Mouse (Mus musculus): ENCODE data around the gene Tjp1.
A peak's percentile ranks its signal among the peaks of the same experiment; 100 is the strongest.

The Tjp1 gene

DNA sequence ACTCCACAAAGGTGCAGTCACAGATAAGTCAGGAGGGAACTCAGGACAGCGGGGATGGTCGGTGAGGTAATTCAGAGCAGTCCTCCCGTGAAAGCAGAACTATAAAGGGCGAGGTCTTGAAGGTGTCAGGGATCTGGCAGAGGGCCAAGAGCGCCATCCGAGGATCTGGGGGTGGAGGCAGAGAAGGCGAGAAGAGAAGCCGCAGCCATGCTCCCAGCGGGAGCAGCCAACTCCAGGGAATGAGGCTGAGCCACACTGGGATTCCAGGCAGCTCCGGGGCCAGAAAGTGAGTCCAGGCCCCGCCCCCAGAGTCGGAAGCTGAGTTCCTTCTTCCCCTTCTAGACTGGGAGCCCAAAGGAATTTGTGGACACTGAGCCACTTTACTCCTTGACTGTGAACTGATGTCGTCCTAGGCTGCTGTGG, 41.3 kb downstream of the Tjp1 start:
- peak; percentile 52 for DNase-seq

DNA sequence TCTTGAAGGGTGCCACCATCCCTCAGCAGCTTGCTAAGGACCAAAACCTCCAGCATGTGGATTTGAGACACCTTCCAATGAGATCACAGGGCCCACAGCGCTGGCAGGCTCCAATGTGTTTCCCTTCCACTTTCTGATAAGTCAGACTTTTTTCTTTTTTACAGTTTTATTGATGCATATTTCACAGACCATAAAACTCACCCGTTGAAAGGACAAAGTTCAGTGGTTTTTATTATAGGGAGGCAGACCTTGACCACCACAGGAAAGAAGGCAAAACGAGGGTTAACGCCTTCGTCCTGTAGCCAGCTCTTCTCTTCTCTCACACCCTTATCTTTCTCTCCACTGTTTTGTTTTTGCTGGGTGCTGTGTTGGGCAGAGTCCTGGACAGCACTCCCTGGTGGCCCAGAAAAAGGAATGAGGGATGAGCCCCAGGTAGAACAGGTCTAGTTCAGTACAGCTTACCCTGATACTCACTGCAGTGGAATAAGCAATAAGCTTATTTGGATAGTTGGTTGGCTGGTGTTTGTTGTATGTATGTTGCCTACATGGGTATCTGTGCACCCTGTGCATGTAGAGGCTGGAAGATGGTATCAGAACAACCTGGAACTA, 43.3 kb downstream of the Tjp1 start:
- DNase-seq, result no peak

DNA sequence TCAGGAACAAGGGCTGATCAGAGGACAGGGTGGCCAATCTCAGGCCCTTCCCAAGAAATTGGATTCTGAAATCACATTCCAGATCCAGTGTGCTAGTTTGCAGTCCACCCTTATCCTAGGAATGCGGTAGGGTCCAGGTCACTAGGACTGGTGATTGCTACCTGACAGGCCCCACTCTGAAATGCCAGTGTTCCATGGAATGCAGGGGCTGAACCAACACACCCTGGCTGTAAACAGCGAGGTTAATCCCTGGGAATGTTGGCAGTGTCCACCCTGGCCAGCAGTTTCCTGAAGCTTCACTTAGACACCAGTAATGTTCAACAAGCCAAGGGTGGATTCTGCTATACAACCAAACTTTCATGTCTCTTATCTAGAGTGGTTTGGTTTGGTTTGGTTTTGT, 45.4 kb downstream of the Tjp1 start:
- no peak for DNase-seq

DNA sequence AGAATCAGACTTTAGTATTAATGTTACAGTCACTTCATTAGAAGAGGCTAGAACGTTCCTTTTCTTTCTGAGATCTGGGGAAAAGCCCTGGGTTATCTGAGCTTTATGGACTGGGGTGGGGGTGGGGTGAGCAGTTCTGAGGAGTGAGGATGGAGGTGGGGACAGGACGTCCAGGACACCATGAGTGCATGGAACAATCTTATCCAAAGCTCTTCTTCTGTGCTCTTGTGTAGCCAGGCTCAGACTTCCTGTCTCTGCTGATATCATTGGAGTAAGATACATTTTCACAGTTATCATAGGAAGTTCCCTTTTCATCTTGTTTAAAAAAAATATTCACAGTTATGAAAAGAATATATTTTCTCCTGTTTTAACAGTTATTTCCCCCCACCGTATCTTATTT, 55.5 kb downstream of the Tjp1 start:
- DNase-seq, result no peak

DNA sequence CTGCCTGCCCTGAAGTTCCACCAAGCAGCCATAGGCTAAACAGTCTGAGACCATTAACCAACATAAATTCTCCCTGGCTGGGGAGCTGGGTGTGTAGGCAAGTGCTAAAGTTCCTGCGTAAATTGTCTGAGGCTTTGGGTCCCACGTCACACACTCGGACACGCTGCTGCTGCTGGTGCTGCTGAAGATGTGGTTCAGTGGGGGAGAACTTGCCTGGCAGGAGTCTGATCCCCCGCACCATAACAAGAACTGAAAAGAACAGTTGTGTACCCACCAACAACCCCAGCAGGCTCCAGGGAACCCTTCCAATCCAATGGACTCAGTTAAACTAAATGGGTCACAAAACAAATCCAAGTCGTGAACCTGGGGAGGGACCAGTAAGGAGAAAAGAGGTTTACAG, 56.2 kb downstream of the Tjp1 start:
- DNase-seq, result no peak

DNA sequence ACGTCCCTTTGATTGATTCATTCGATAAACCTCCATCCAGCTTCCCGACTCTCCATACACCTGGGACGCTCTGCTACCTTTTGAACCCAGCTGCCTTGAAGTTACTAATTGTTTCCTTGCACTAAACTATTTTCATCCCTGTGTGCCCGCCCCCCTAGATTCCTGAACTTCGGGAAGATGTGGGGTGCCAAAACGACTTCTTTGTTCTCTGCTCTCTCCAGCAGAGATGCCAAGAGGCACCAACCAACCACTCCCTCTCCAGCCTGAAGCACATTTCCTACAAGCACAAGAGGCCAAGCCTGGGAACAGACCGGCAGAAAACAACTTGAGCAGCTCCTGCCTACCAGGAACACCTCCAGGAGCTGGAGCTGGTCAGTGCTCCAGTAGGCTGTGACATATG, 57.4 kb downstream of the Tjp1 start:
- DNase-seq, result peak; percentile 32

DNA sequence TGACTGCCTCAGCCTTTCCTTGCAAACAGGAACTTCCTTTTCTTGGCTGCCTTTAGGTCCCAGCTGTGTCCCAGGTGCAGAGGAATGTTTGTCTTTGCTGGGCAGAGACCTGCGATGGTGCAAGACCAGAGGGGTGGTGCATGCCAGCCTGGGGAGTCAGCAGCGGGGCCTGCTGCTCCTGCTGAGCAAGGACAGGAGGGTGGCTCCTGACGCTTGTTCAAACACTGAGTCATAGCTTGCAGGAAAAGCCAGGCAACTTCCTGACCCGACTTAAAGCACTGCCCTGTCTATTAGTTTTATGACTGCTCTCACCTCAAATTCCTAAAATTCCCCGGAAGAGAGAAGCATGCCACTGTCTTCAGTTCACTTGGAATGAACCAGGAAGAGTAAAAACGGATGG, 57.9 kb downstream of the Tjp1 start:
- peak; percentile 37 for DNase-seq

DNA sequence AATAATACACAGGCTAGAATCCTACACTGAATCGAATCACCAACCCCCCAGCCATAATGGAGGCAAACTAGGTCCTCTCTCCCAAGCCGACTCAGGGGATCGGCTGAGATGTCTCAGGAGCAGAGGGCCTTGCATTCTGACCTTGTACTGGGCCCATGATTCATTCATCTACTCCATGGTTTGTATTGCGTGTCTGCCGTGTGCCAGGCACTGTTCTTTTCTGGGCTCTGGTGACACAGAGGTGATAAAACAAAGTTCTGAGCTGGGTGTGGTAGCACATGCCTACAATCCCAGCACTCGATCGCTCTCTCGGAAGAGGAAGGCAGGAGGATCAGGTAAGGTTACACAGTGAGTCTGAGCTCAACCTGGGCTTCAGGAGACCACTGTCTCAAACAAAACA, 59.4 kb downstream of the Tjp1 start:
- no peak for DNase-seq

DNA sequence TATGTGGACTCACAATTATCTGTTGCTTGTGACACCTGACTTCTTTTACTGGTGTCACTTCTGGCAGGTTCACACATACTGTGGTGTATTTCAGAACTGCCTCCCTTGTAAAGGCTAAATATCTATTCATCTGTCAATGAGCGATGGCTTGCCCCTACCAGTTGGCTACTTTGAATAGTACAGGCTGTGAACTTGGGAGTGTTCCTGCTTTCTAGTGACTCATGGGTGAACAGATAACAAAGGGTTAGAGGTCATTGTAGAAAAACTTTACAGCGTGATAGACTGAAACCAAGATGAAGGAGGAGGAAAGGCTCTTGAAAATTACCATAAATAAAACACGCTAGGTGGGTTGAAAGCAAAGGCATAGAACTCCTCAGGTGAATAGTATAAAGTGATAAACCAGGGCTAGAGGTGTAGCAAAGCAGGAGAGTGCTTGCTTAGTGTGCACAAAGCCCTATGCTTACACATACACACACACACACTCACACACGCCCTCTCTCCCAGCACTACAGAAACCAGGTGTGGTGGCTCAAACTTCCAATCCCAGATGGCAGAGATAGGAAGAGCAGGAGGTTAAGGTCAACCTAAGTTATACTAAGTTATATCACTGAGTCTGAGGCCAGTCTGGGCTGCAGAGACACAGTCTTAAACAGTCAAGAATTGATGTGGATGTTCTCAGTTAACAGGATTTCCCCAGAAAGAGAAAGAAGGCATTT, 60.1 kb downstream of the Tjp1 start:
- DNase-seq, result no peak

DNA sequence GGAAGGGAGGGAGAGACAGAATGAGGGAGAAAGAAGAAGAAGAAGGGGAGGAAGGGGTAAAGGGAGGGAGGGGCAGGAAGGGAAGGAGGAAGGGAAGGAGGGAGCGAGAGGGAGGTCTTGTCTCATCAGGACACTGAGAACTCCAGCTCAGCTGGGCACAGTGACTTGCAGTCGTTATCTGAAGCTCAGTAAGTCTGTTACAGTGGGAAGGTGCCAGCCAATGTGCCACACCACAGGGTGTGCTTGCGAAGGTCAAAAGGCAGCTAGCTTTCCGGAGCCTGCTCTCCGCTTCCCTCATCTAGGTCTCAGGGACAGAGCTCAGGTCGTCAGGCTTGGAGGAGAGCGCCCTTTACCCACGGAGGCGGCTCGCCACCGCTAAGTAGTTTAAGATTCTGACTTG, 61.4 kb downstream of the Tjp1 start:
- DNase-seq, result no peak

DNA sequence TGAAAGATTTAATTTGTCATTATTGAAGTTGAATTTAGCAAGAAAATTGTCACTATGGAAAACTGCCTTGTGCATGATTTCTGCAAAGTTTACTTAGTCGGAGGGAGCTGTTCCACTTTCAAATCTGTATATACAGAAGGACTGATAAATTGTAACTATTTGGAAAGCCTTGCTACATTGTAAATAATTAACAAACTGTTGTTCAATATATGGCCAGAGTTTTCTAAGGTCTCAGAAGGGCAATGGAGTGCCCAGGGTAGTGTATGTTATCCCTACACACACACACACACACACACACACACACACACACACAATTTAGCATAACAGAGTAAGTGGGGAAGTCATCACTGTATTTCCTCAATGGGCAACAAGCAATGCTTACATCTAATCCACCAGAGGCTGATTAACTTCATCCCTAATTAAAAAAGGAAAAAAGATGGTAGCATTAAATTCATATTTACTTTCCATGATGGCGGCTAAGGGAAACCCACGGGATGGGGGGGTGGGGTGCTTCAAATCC, 63.0 kb downstream of the Tjp1 start:
- no peak for DNase-seq

DNA sequence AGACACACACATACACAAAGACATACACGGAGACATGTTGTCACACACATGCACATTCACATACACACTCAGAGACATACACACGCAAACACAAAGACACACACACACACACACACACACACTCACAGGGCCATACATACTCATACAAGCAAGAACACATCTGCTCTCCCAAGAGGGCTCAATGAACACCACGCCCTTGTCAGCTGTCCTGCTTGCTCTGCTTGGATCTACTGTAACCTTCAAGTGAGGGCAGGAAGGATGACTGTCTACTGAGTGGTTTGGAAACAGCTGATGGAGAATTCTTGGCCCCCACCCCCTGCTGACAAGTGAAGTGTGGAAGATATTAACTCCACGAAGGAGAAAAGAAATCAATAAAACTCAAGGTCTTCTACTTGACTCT, 64.1 kb downstream of the Tjp1 start:
- no peak for DNase-seq

DNA sequence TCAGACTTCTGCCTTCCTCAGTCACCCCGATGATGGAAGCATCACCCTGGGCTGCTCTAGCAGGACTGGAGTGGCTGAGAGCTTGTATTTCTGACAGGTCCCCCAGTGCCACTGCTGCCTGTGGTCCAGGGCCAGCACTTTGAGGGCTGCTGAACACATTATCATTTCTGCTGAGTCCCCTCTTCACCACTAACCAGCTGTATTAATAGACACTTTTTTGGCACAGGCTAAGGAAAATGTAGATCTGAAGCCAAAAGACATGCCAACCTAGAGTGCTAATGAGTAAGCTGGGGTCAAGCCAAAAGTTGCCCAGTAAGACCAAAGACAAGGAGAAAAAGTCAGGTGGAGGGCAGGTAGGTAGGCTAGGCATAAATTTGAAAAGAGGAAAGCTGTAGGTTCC, 66.2 kb downstream of the Tjp1 start:
- peak; percentile 32 for DNase-seq

DNA sequence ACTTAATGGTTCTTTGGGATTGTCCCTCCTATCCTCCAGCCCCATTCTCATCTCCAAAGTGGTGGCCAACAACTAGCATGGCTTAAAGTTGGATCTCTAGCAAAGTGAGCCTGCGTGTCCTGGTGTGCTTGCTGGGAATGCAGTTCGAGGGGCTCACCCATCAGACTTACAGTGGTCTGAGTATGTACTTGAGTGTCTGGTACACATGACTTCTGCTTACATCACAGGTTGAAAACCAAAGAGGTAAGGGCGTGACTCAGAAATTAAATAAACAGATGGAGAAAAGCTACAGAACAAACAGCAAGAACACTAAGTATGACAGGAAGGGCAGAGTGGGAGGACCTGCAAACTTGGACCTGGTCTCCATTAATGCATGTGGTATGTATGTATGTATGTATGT, 67.4 kb downstream of the Tjp1 start:
- DNase-seq, result no peak

DNA sequence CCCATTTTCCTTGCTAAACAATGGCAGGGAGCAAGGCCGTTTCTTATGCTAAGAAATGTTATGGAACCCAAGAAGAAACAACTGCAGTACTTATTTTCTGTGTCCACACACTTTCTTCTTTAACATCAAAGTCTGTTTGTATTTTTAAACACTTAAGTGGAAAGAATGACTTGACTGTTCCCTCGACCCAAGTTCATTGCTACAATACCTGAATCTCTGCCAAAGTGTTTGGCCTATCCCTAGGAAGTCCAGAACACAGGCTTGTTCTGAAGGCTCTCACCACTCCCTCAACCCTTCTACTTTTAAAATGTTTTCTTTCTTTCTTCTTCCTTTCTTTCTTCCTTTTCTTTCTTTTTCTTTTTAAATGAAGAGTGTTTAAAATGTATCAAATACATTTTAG, 71.5 kb downstream of the Tjp1 start:
- no peak for DNase-seq

DNA sequence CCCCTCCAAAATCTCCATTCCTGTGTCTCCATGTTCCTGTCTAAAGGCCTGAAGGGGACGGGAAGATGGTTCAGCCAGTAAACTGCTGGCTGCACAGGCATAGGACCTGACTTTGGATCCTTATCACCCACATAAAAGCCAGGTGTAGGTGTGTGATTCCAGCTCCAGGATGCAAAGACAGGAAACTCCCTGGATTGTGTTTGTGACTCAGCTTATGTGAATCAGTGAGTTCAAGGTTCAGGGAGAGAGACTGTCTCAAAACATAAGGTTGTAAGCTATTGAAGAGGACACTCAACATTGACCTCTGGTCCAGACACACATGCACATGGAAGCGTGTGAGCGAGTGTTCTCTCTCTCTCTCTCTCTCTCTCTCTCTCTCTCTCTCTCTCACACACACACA, 72.4 kb downstream of the Tjp1 start:
- DNase-seq, result no peak

DNA sequence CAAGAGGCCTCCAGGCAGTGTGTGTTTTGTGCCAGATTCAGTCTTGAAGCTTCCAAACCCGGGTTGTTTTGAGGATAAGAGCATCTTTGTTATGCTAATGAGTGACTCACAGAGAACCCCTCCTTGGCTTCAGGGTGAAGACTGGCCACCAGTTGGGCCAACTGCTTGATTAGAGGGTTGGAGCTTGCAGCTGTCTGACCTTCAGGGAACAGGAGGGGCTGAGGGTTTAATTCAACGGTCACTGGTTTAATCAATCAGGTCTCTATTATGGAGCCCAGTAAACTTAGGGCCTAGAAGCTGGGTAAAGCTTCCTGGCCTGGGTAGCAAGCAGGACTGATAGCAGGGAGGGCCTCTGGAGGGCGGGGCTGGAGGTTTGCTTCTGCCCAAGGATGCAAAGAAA, 73.3 kb downstream of the Tjp1 start:
- no peak for DNase-seq

DNA sequence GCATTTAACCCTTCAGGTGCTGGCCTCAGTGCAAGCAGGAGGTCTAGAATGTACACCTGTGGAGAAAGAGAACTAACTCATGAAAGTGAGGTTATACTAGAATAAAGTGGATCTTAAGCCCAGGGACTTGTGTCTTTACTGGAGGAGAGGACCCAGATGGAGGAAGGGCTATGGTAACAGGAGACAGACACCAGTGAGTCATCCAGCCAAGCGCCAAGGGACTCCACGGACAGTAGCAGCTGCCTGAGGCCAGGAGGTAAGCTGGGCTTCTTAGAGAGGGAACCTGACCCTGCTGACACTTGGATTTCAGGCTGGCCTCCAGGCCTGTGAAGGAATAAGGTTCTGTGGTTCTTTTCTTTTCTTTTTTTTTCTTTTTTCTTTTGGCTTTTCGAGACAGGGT, 75.3 kb downstream of the Tjp1 start:
- DNase-seq, result no peak

DNA sequence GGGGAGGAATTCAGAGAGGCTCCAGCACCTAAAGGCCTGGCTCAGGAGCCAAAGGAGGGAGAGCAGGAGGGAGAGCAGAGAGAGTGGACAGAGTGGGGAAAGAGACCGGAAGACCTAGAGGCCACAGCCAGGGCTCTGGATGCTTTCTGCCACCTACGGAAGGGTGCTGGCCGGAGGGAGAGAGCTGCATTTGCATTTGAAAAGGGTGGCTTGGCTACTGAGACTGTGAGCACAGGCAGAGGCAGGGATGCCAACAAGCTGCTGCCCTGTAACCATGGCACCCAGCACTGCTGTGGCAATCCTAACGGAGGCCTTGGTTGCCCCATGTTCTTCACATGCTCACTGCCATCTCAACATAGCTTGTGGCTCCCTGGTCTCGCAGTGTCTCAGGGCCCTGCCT, 77.4 kb downstream of the Tjp1 start:
- DNase-seq, result no peak

DNA sequence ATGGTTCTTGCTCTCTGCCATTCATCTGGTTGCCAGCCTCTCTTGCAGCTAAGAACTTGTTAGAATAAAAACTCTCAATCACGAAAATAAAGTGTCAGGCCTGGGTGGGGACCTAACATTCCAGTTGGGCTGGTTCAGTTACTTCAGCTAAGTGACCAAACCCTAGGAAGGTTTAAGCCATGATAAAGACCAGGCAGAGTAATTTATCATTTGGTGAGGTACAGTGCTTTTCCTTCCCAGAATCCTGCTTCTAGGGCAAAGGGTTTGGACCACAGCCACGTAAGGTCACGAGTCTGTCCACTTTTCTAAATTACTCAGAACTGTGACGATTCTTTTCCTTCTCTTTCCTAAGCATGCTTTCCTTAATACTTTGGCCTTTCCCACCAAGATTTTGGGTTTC, 86.1 kb downstream of the Tjp1 start:
- DNase-seq, result peak; percentile 30

DNA sequence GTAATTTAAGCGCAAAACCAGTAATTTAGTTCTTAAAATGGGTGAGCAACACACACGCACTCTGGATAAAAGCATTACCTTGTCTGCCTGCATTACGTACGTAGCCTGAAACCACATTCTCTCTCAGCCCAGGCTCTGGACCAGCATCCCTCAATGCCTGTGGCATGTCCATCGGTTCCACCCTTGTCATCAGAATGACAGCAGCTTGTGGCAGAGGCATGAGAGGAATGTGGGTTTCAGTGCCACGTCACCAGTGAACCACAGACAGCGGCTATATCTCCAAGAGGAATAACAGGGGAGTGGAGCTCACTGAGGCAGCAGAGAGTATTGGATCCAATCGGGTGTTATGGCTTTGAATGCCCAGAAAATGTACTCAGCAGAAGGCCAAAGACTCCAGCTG, 88.1 kb downstream of the Tjp1 start:
- no peak for DNase-seq

DNA sequence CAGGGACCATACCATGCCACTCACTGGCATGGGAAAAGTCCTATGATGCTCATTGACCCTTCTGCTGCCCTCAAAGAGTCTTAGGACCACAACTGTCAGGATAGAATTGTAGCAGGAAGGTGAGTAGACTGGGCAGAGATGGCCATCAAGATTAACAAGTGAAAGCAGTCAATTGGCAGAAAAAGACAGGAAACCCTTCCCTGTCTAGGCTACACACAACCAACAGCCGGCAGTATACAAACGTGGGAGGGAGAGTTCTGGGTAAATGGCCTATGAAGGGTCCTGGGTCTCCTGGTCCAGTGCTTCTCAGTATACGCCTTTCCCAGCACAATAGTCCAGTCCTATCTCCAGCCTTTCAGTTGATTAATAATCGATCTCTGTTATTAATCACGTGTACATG, 89.4 kb downstream of the Tjp1 start:
- no peak for DNase-seq

DNA sequence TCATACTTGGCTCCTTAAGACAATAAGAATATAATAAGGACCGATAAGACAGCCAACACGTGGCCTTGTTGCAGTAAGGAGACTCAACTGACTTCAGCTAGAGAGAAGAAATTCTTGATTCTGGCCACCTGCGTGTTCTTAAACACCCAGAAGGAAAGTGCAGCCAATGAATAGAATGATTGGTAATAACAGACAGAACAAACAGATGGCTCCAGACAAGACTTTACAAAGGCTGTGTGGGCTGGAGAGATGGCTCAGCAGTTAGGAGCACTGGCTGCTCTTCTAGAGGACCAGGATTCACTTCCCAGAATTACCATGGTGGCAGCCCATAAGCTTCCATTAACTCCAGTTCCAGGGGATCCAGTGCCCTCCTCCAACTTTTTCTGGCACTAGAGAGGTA, 90.7 kb downstream of the Tjp1 start:
- DNase-seq, result no peak

DNA sequence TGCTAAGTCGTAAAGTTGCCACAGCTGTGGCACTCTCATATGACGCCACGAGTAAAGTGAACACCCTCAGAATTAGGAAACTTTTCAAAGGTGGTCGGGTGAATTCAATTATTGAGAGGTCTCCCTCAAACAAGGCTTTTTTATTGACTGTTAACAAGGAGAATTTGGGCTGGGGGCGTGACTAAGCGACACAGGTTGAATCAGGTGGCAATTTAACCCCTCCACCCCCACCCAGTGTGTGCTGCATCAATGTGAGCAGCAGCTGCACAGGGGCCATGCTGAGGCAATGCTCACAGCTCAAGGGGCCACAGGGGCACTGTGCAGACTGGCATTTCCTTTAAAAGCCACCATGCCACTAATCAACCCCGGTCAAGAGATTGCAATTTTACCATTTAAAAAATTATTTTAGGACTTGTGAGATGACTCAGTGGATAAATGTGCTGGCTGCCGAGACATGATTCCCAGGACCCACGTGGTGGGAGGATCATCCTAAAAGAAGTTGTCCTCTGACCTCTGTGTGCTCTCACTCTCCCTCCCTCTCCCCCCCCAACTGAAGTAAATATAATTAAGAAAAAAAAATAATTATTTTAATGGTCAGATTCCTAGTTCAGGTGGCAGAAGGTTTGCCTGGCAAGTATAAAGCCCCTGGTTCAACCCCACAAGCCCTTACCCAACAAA, 96.4 kb downstream of the Tjp1 start:
- DNase-seq, result no peak

All from kidney, postnatal 14 days (tissue).